Mouse (Mus musculus) kidney, adult 2 months (tissue): Measurements from ENCODE around the gene Psma7.

Experiments used
- CTCF ChIP-seq: fragments of 200-500 bp; conservative IDR thresholded peaks from 2 replicates; pipeline ENCODE4 v1.5.1; 2011; ENCODE audit warnings: low read depth, mild to moderate bottlenecking, control low read depth, low read length, moderate library complexity, mixed read lengths; ENCODE audit not compliant: insufficient read depth, insufficient read length
- POLR2A ChIP-seq: fragments of 200-500 bp; IDR thresholded peaks from one replicate; pipeline ENCODE4 v1.6.1; 2011; ENCODE audit warnings: low read depth, low read length, control low read depth

DNA sequence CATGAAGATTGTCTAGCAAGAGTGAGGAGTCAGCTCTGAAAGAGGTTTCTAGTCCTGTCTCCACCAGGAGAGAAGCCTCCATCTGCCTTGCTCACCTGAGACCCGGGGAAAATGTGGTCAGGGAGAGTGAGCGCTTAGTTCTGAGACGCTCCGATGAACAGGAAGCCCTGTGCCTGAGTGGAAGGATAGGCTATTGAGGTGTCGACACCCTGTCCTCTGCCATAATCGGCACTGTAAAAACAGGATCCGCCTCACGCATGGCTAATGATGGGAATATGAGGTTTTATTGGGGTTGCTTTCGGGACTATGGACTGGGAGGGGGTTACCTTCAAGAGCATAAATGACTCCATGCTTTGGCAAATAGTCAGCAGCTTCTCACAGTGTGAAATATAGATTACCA lies 23.7 kb downstream of the Psma7 start:
- TF ChIP-seq POLR2A, result no peak
- TF ChIP-seq CTCF, result no peak
